Mouse (Mus musculus): Measurements from ENCODE around the gene Pacs1.

DNA sequence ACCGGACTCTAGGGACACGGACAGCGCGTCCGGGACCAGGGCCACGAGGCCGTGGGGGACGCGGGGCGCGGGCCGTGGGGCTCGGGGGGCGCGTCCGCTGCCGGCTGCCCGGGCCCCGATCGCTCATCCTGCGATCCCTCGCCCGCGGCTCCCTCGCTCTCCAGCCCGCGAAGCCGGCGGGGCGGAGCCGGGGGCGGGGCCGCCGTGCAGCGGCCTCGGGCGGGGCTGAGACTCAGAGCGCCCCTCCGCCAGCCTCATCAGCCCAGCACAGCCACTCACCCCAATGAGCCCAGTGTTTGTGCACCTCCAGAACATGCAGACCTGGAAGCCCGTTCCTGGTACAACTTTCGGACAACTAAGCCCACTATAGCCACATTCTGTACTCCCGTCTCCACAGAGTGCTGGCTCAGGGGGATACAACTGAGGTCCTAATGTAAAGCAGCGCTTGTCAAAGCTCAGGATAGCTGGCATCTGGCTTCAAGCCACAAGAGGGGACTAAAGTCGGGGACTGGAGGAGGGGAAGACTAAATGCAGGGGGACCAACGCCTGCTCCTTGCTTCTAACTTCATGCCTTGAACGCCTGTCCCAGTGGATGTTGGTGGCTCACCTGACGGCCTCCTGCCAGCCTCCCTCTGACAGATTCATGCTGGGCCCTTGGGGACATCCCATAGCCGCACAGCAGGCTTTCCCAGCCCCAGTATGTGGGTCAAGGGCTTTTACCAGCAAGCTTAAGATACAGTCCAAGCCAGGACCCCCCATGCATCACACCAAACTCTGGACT lies 174.4 kb downstream of the Pacs1 start, which contains the start of gene Cnih2:
- TF ChIP-seq POLR2A (IDR thresholded peaks at IDR 0.05; ENCODE audit: borderline replicate concordance, extremely low read depth, low read depth, low read length) = 0 out of 2 replicates have a peak, but pooled peaks have one; percentile 29
- TF ChIP-seq CTCF (IDR thresholded peaks at IDR 0.05; ENCODE audit: insufficient read depth, low read length) = no peak
